Mouse (Mus musculus) stomach, embryonic 14.5 days (tissue): ENCODE measurements around the gene Zc3hc1. TPM values are rescaled to one million over a fixed set of nuclear protein-coding genes. Genes with fewer than 3 reads are reported as not detected.

Source experiments
- ATAC-seq: fragments of 200-750 bp; cut with Nextera tagmentation; 2 replicates; pipeline ENCODE4 v1.8.0; 2017; ENCODE audit warnings: low read depth, moderate TSS enrichment; ENCODE audit not compliant: insufficient number of reproducible peaks, insufficient read depth, low FRiP score
- H3K27ac ChIP-seq: fragments of 300-500 bp; sonication (generic); 2 replicates; pipeline ENCODE4 v1.5.1; 2014; ENCODE audit warnings: mild to moderate bottlenecking, low read length, moderate library complexity, mixed read lengths
- H3K27me3 ChIP-seq: fragments of 300-500 bp; sonication (generic); 2 replicates; pipeline ENCODE4 v1.6.1; 2014; ENCODE audit warnings: low read length, control low read depth, mixed read lengths; ENCODE audit not compliant: control insufficient read depth, insufficient read depth
- H3K36me3 ChIP-seq: fragments of 300-500 bp; sonication (generic); 2 replicates; pipeline ENCODE4 v1.6.1; 2014; ENCODE audit warnings: mild to moderate bottlenecking, control low read depth, low read length, moderate library complexity, mixed read lengths; ENCODE audit not compliant: control insufficient read depth, insufficient read depth
- H3K4me1 ChIP-seq: fragments of 300-500 bp; sonication (generic); 2 replicates; pipeline ENCODE4 v1.6.1; 2014; ENCODE audit warnings: low read length, control low read depth, mixed read lengths; ENCODE audit not compliant: control insufficient read depth, insufficient read depth
- H3K4me2 ChIP-seq: fragments of 300-500 bp; sonication (generic); replicated peaks from 2 replicates; pipeline ENCODE4 v1.6.1; 2014; ENCODE audit warnings: low read depth, low read length, control low read depth
- H3K4me3 ChIP-seq: fragments of 300-500 bp; sonication (generic); 2 replicates; pipeline ENCODE4 v1.5.1; 2014; ENCODE audit warnings: low read depth, low read length, control low read depth
- H3K9ac ChIP-seq: fragments of 300-500 bp; sonication (generic); replicated peaks from 2 replicates; pipeline ENCODE4 v1.6.1; 2014; ENCODE audit warnings: low read depth, mild to moderate bottlenecking, control low read depth, low read length, moderate library complexity, mixed read lengths
- H3K9me3 ChIP-seq: fragments of 300-500 bp; sonication (generic); 2 replicates; pipeline ENCODE4 v1.6.1; 2016; ENCODE audit warnings: low read depth, low read length, control low read depth; ENCODE audit not compliant: control insufficient read depth
- WGBS: fragments of 180-500 bp; shearing (Covaris S2); extraction: QIAGEN DNeasy Blood & Tissue Kit; methylation state at CpG from one replicate; pipeline ENCODE4 v1.1.7; 2014; 5-methylcytosine and 5-hydroxymethylcytosine counted together
- polyA plus RNA-seq: library from polyadenylated mRNA; unstranded; fragments of >200 nt; fragmentation: Nextera tagmentation; extraction: Ambion mirVana; gene quantifications from 2 replicates; pipeline ENCODE4 v1.2.1, GENCODE M21; 2014

Zc3hc1 gene
- polyA plus RNA-seq, 1 experiment from 2014 or later = 50.7 TPM

GRCm38 (mm10) chr6:30409399-30410093 is 18.7 kb upstream of the Zc3hc1 start:
- Histone ChIP-seq H3K27me3 (no peaks in the 10 kb centered on the region), H3K4me2 (no peak overlapping the region), H3K9me3 (no peaks in the 10 kb centered on the region), H3K4me1 (no peaks in the 10 kb centered on the region), H3K36me3 (no peaks in the 10 kb centered on the region), H3K27ac (no peak overlapping the region), H3K9ac (no peak overlapping the region), H3K4me3 (no peak overlapping the region)
- ATAC-seq = no peak
- WGBS = 75% methylated on average over 7 of the region's 7 CpGs

- H3K4me3 ChIP-seq = no peak overlapping the region
- 0 out of 2 replicates have a peak, but pooled peaks cover 5% of the 10 kb centered on the region for H3K4me1 ChIP-seq
- H3K36me3 ChIP-seq = no peaks in the 10 kb centered on the region
- H3K4me2 ChIP-seq = no peak overlapping the region
- H3K27me3 ChIP-seq = no peaks in the 10 kb centered on the region
- H3K9ac ChIP-seq = no peak overlapping the region
- WGBS = 79% methylated on average over 4 of the region's 4 CpGs
- H3K27ac ChIP-seq = no peak overlapping the region
- H3K9me3 ChIP-seq = no peaks in the 10 kb centered on the region
- no peak for ATAC-seq
Observed at GRCm38 (mm10) chr6:30408276-30408675, 17.4 kb upstream of the Zc3hc1 start.

- Histone ChIP-seq H3K4me2 (no peak overlapping the region), H3K27ac (no peak overlapping the region)
- 81% methylated on average over 5 of the region's 5 CpGs for WGBS
Observed at GRCm38 (mm10) chr6:30404671-30405070, 13.8 kb upstream of the Zc3hc1 start.

GRCm38 (mm10) chr6:30403465-30403864 is 12.6 kb upstream of the Zc3hc1 start:
- H3K9ac ChIP-seq = no peak overlapping the region
- H3K36me3 ChIP-seq = no peaks in the 10 kb centered on the region
- H3K4me2 ChIP-seq = peak overlapping the region; percentile 40
- ATAC-seq = no peak
- H3K9me3 ChIP-seq = no peaks in the 10 kb centered on the region
- WGBS = 22% methylated on average over 4 of the region's 4 CpGs
- H3K27me3 ChIP-seq = no peaks in the 10 kb centered on the region
- no peak overlapping the region for H3K27ac ChIP-seq
- 0 out of 2 replicates have a peak, but pooled peaks cover 5% of the 10 kb centered on the region for H3K4me1 ChIP-seq
- H3K4me3 ChIP-seq = peak overlapping the region; percentile 22

More at GRCm38 (mm10) chr6:30404671-30405070, 13.8 kb upstream of the Zc3hc1 start:
- no peaks in the 10 kb centered on the region for H3K36me3 ChIP-seq
- H3K4me3 ChIP-seq = no peak overlapping the region
- ATAC-seq = no peak
- H3K9me3 ChIP-seq = no peaks in the 10 kb centered on the region
- 0 out of 2 replicates have a peak, but pooled peaks cover 5% of the 10 kb centered on the region for H3K4me1 ChIP-seq
- no peaks in the 10 kb centered on the region for H3K27me3 ChIP-seq
- no peak overlapping the region for H3K9ac ChIP-seq

GRCm38 (mm10) chr6:30402091-30402491 is 11.3 kb upstream of the Zc3hc1 start:
- no peaks in the 10 kb centered on the region for H3K27me3 ChIP-seq
- H3K4me2 ChIP-seq = peak overlapping the region; percentile 66
- no peak for ATAC-seq
- no peaks in the 10 kb centered on the region for H3K36me3 ChIP-seq
- H3K9me3 ChIP-seq = no peaks in the 10 kb centered on the region
- H3K9ac ChIP-seq = peak overlapping the region; percentile 96
- WGBS = under 1% methylated on average over 29 of the region's 29 CpGs
- peak overlapping the region; percentile 95 for H3K27ac ChIP-seq
- peak overlapping the region; percentile 99 for H3K4me3 ChIP-seq
- 0 out of 2 replicates have a peak, but pooled peaks cover 5% of the 10 kb centered on the region for H3K4me1 ChIP-seq

GRCm38 (mm10) chr6:30401308-30402015 is 10.6 kb upstream of the Zc3hc1 start, which contains the start of gene Klhdc10:
Gene Klhdc10 (plus strand): TSS chr6:30401868.
- Histone ChIP-seq H3K36me3 (no peaks in the 10 kb centered on the region), H3K9ac (peak within 1 kb of the TSS; percentile 96), H3K4me3 (peak within 1 kb of the TSS; percentile 99), H3K4me1 (0 out of 2 replicates have a peak, but pooled peaks cover 5% of the 10 kb centered on the region), H3K27me3 (no peaks in the 10 kb centered on the region), H3K9me3 (no peaks in the 10 kb centered on the region), H3K4me2 (peak within 1 kb of the TSS; percentile 66), H3K27ac (peak within 1 kb of the TSS; percentile 95)
- peak; percentile 99 for ATAC-seq
- WGBS = under 1% methylated on average over 41 of the region's 41 CpGs

GRCm38 (mm10) chr6:30400716-30401115 is 9.9 kb upstream of the Zc3hc1 start:
- H3K9ac ChIP-seq = peak overlapping the region; percentile 49
- H3K9me3 ChIP-seq = no peaks in the 10 kb centered on the region
- peak overlapping the region; percentile 45 for H3K4me2 ChIP-seq
- no peak for ATAC-seq
- H3K4me1 ChIP-seq = 0 out of 2 replicates have a peak, but pooled peaks cover 5% of the 10 kb centered on the region
- peak overlapping the region; percentile 95 for H3K27ac ChIP-seq
- H3K4me3 ChIP-seq = peak overlapping the region; percentile 99
- no peaks in the 10 kb centered on the region for H3K36me3 ChIP-seq
- no peaks in the 10 kb centered on the region for H3K27me3 ChIP-seq
- WGBS = 5% methylated on average over 7 of the region's 7 CpGs

GRCm38 (mm10) chr6:30400146-30400545 is 9.3 kb upstream of the Zc3hc1 start:
- Histone ChIP-seq H3K4me3 (no peak overlapping the region), H3K27ac (no peak overlapping the region), H3K36me3 (no peaks in the 10 kb centered on the region), H3K27me3 (no peaks in the 10 kb centered on the region), H3K4me2 (no peak overlapping the region), H3K4me1 (0 out of 2 replicates have a peak, but pooled peaks cover 5% of the 10 kb centered on the region), H3K9ac (no peak overlapping the region), H3K9me3 (no peaks in the 10 kb centered on the region)
- 83% methylated on average over 5 of the region's 5 CpGs for WGBS
- no peak for ATAC-seq
